Mouse (Mus musculus) MEL (cell line): ENCODE results near the gene Cacna1c. TPM values are rescaled to one million over a fixed set of nuclear protein-coding genes. Genes with fewer than 3 reads are reported as not detected.

Experiments
- DNase-seq: peaks from one replicate; pipeline ENCODE4 v3.0.0; 2011; ENCODE audit warnings: low read depth, low spot score
- H3K27ac ChIP-seq: 2 replicates; pipeline ENCODE4 v1.5.1; 2012; ENCODE audit warnings: low read depth, mild to moderate bottlenecking, control low read depth, low read length, moderate library complexity; ENCODE audit not compliant: control insufficient read depth
- H3K27me3 ChIP-seq, 2 experiments: fragments of 150-350 bp in 1 of 2; sonication (generic) in 1 of 2; 2 replicates each; pipeline ENCODE4 v1.6.1; 2012; ENCODE audit warnings: low read length in 2 of 2, mild to moderate bottlenecking in 2 of 2, improper control_type of control experiment in 1 of 2, moderate library complexity in 1 of 2; ENCODE audit not compliant: insufficient read depth in 2 of 2, control insufficient read depth in 1 of 2
- H3K36me3 ChIP-seq, 2 experiments: 2 replicates each; pipeline ENCODE4 v1.6.1; 2012 to 2014; ENCODE audit warnings: low read length in 2 of 2, improper control_type of control experiment in 1 of 2, inconsistent platforms in 1 of 2, mild to moderate bottlenecking in 1 of 2; ENCODE audit not compliant: insufficient read depth in 2 of 2, control insufficient read depth in 1 of 2
- H3K4me1 ChIP-seq, 2 experiments: fragments of 150-350 bp in 1 of 2; sonication (generic) in 1 of 2; 2 replicates each; pipeline ENCODE4 v1.6.1; 2012; ENCODE audit warnings: low read length in 2 of 2, improper control_type of control experiment in 1 of 2, mild to moderate bottlenecking in 1 of 2; ENCODE audit not compliant: insufficient read depth in 2 of 2, control insufficient read depth in 1 of 2
- H3K4me3 ChIP-seq, 2 experiments: fragments of 150-350 bp in 1 of 2; sonication (generic) in 1 of 2; 2 replicates each; pipeline ENCODE4 v1.5.1; 2012; ENCODE audit warnings: low read depth in 2 of 2, low read length in 2 of 2, mild to moderate bottlenecking in 2 of 2, moderate library complexity in 2 of 2, control low read depth in 1 of 2, improper control_type of control experiment in 1 of 2; ENCODE audit not compliant: control insufficient read depth in 1 of 2, insufficient read depth in 1 of 2
- H3K79me2 ChIP-seq: 2 replicates; pipeline ENCODE4 v1.6.1; 2012; ENCODE audit warnings: mild to moderate bottlenecking, low read length, moderate library complexity; ENCODE audit not compliant: control insufficient read depth, poor library complexity, insufficient read depth
- H3K9ac ChIP-seq: 2 replicates; pipeline ENCODE4 v1.6.1; 2012; ENCODE audit warnings: low read depth, mild to moderate bottlenecking, control low read depth, low read length, moderate library complexity; ENCODE audit not compliant: control insufficient read depth, poor library complexity, severe bottlenecking
- H3K9me3 ChIP-seq: fragments of 150-350 bp; sonication (generic); replicated peaks from 2 replicates; pipeline ENCODE4 v1.6.1; 2012; ENCODE audit warnings: mild to moderate bottlenecking, low read length, improper control_type of control experiment, moderate library complexity; ENCODE audit not compliant: insufficient read depth
- E2F4 ChIP-seq: IDR thresholded peaks from 2 replicates; pipeline ENCODE4 v1.6.1; 2011; ENCODE audit warnings: low read depth, low read length, improper control_type of control experiment, borderline replicate concordance
- EP300 ChIP-seq, 2 experiments: IDR thresholded peaks; 2 replicates each; pipeline ENCODE4 v1.6.1; 2011; ENCODE audit warnings: improper control_type of control experiment in 2 of 2, low read length in 2 of 2, low read depth in 1 of 2, mild to moderate bottlenecking in 1 of 2
- GABPA ChIP-seq: IDR thresholded peaks from 2 replicates; pipeline ENCODE4 v1.6.1; 2012; ENCODE audit warnings: low read depth, mild to moderate bottlenecking, inconsistent platforms, low read length, improper control_type of control experiment, moderate library complexity
- JUND ChIP-seq: IDR thresholded peaks from 2 replicates; pipeline ENCODE4 v1.6.1; 2011; ENCODE audit warnings: low read depth, mild to moderate bottlenecking, improper control_type of control experiment, low read length
- KAT2A ChIP-seq: conservative IDR thresholded peaks from 2 replicates; pipeline ENCODE4 v1.6.1; 2012; ENCODE audit warnings: low read depth, low read length, improper control_type of control experiment, inconsistent platforms
- MAFK ChIP-seq: IDR thresholded peaks from 2 replicates; pipeline ENCODE4 v1.6.1; 2011; ENCODE audit warnings: low read depth, mild to moderate bottlenecking, low read length, improper control_type of control experiment, borderline replicate concordance
- MAZ ChIP-seq: IDR thresholded peaks from 2 replicates; pipeline ENCODE4 v1.6.1; 2012; ENCODE audit warnings: low read depth, mild to moderate bottlenecking, inconsistent platforms, low read length, improper control_type of control experiment
- MEF2A ChIP-seq: IDR thresholded peaks from 2 replicates; pipeline ENCODE4 v1.6.1; 2014; ENCODE audit warnings: low read depth, mild to moderate bottlenecking, inconsistent platforms, low read length, improper control_type of control experiment; ENCODE audit not compliant: poor library complexity, insufficient replicate concordance, severe bottlenecking; ENCODE audit errors: extremely low read depth
- MXI1 ChIP-seq: IDR thresholded peaks from 2 replicates; pipeline ENCODE4 v1.6.1; 2011; ENCODE audit warnings: mild to moderate bottlenecking, low read depth, low read length, improper control_type of control experiment
- MYC ChIP-seq: IDR thresholded peaks from 2 replicates; pipeline ENCODE4 v1.6.1; 2011; ENCODE audit warnings: low read depth, mild to moderate bottlenecking, low read length, improper control_type of control experiment, moderate library complexity
- NELFE ChIP-seq: IDR thresholded peaks from 2 replicates; pipeline ENCODE4 v1.6.1; 2011; ENCODE audit warnings: low read depth, low read length, improper control_type of control experiment
- NRF1 ChIP-seq: IDR thresholded peaks from 2 replicates; pipeline ENCODE4 v1.6.1; 2014; ENCODE audit warnings: low read depth, mild to moderate bottlenecking, inconsistent platforms, low read length, improper control_type of control experiment, moderate library complexity; ENCODE audit not compliant: poor library complexity, insufficient read depth, severe bottlenecking
- POLR2AphosphoS2 ChIP-seq: IDR thresholded peaks from 2 replicates; pipeline ENCODE4 v1.6.1; 2011; ENCODE audit warnings: low read length, improper control_type of control experiment
- RAD21 ChIP-seq: IDR thresholded peaks from 2 replicates; pipeline ENCODE4 v1.6.1; 2011; ENCODE audit warnings: mild to moderate bottlenecking, low read depth, low read length, improper control_type of control experiment
- RCOR1 ChIP-seq: IDR thresholded peaks from 2 replicates; pipeline ENCODE4 v1.6.1; 2012; ENCODE audit warnings: low read depth, mild to moderate bottlenecking, inconsistent platforms, low read length, improper control_type of control experiment
- SIN3A ChIP-seq: IDR thresholded peaks from 2 replicates; pipeline ENCODE4 v1.6.1; 2012; ENCODE audit warnings: low read length, improper control_type of control experiment, inconsistent platforms
- TAL1 ChIP-seq: IDR thresholded peaks from 2 replicates; pipeline ENCODE4 v1.6.1; 2012; ENCODE audit warnings: mild to moderate bottlenecking, inconsistent platforms, low read length, moderate library complexity, mixed read lengths
- TCF12 ChIP-seq: IDR thresholded peaks from 2 replicates; pipeline ENCODE4 v1.6.1; 2014; ENCODE audit warnings: low read depth, mild to moderate bottlenecking, inconsistent platforms, low read length, improper control_type of control experiment, moderate library complexity
- USF2 ChIP-seq, 2 experiments: IDR thresholded peaks; 2 replicates each; pipeline ENCODE4 v1.6.1; 2011 to 2012; ENCODE audit warnings: improper control_type of control experiment in 2 of 2, low read length in 2 of 2, borderline replicate concordance in 1 of 2, inconsistent platforms in 1 of 2, low read depth in 1 of 2, mild to moderate bottlenecking in 1 of 2; ENCODE audit not compliant: insufficient read depth in 1 of 2
- polyA plus RNA-seq, 2 experiments: library from polyadenylated mRNA; stranded (reverse) in 1 of 2; unstranded in 1 of 2; fragments of >175 nt in 1 of 2; fragments of >200 nt in 1 of 2; gene quantifications; 2 replicates each; pipeline versions ENCODE4 v1.2.1 to v1.2.4; 2012; ENCODE audit warnings: low replicate concordance in 2 of 2, low read depth in 1 of 2; ENCODE audit not compliant: insufficient read length in 2 of 2, insufficient read depth in 1 of 2, missing spikeins in 1 of 2
- total RNA-seq: library from RNA; depleted of rRNA; stranded (reverse); fragments of 300-350 nt; gene quantifications from 2 replicates; pipeline ENCODE4 v1.2.3, GENCODE M21; 2012

Cacna1c gene
- total and polyA plus RNA-seq, 3 experiments = 3.4 to 4.4 TPM; not detected in 1

GRCm38 (mm10) chr6:118870241-118870841, 325.9 kb downstream of the Cacna1c start:
- Histone ChIP-seq H3K9me3 (no peaks in the 10 kb centered on the region), H3K9ac (no peak overlapping the region), H3K79me2 (no peaks in the 10 kb centered on the region), H3K4me3 (no peak overlapping the region), H3K4me1 (peaks cover 0 to 7% of the 10 kb centered on the region in 2 experiments; a peak in 1 of 4 replicates), H3K36me3 (no peaks in the 10 kb centered on the region), H3K27me3 (peaks cover 9 to 16% of the 10 kb centered on the region in 2 experiments), H3K27ac (no peak overlapping the region)
- TF ChIP-seq NRF1 (no peak), SIN3A (no peak), POLR2AphosphoS2 (no peak), MYC (no peak), MXI1 (no peak), RCOR1 (no peak), TCF12 (no peak), MAFK (no peak), NELFE (no peak), KAT2A (no peak), USF2 (IDR thresholded peaks at IDR 0.05; ENCODE audit: borderline replicate concordance in 1 of 2, insufficient read depth in 1 of 2, low read depth in 1 of 2, low read length in 2 of 2) (no peak)
- no peak for DNase-seq

- H3K4me3 ChIP-seq = no peak overlapping the region
- H3K27ac ChIP-seq = no peak overlapping the region
- H3K9me3 ChIP-seq = no peaks in the 10 kb centered on the region
- DNase-seq = no peak
- H3K79me2 ChIP-seq = no peaks in the 10 kb centered on the region
- H3K27me3 ChIP-seq = peaks cover 5 to 7% of the 10 kb centered on the region in 2 experiments
- no peak for TF ChIP-seq USF2 (IDR thresholded peaks at IDR 0.05; ENCODE audit: borderline replicate concordance in 1 of 2, insufficient read depth in 1 of 2, low read depth in 1 of 2, low read length in 2 of 2)
- no peak for TF ChIP-seq EP300 (IDR thresholded peaks at IDR 0.05; ENCODE audit: low read depth in 1 of 2, low read length in 2 of 2)
- no peak for TF ChIP-seq JUND
- no peak for TF ChIP-seq MEF2A
- TF ChIP-seq RCOR1 = no peak
- no peak for TF ChIP-seq POLR2AphosphoS2
- TF ChIP-seq RAD21 = no peak
- no peak for TF ChIP-seq MAZ
- TF ChIP-seq E2F4 = no peak
- TF ChIP-seq SIN3A = no peak
- no peak for TF ChIP-seq GABPA
- TF ChIP-seq TAL1 = no peak
- TF ChIP-seq, all 39 proteins: peak for 0
- no peak overlapping the region for H3K9ac ChIP-seq
- H3K4me1 ChIP-seq = peaks cover 0 to 7% of the 10 kb centered on the region in 2 experiments; a peak in 1 of 4 replicates
- H3K36me3 ChIP-seq = no peaks in the 10 kb centered on the region
Measured at GRCm38 (mm10) chr6:118867384-118867783, 328.8 kb downstream of the Cacna1c start.
